Mouse (Mus musculus): ENCODE data around the gene Aff3. TPM values are rescaled to one million over a fixed set of nuclear protein-coding genes. Genes with fewer than 3 reads are reported as not detected.

Gene Aff3
- polyA plus RNA-seq, 1 experiment from 2014 or later: 33.1 TPM

Other genes with a start within 250 kb of the Aff3 start
- gene Lonrf2, start 171.8 kb upstream of the Aff3 start, polyA plus RNA-seq (2015; fragmentation: Nextera tagmentation; extraction: Ambion mirVana): 18.6 and 22.6 TPM in 2 replicates
- gene Chst10, start 233.2 kb upstream of the Aff3 start, polyA plus RNA-seq (2015; fragmentation: Nextera tagmentation; extraction: Ambion mirVana): 46.0 and 47.5 TPM in 2 replicates